ENCODE assay signal across 8 mouse cellular contexts in genomic region chr4:82506731-82507331, GRCm38 (mm10).
A peak's percentile ranks its signal among the peaks of the same experiment; 100 is the strongest.
DNase-seq lines count a peak whose midpoint lies in the region; ATAC-seq and TF ChIP-seq lines count a peak whose summit lies in the region.

No protein-coding gene starts in this region.

- under 1% methylated on average over 29 of the region's 30 CpGs for WGBS in embryonic facial prominence, embryonic 11.5 days
- WGBS in hindbrain, embryonic 12.5 days: under 1% methylated on average over 25 of the region's 30 CpGs
- WGBS in limb, embryonic 12.5 days: 1% methylated on average over 29 of the region's 30 CpGs
- under 1% methylated on average over 30 of the region's 30 CpGs for WGBS in midbrain, embryonic 15.5 days

- peak overlapping the region; percentile 91 for H3K4me2 ChIP-seq in embryonic facial prominence, embryonic 11.5 days (ENCODE audit: low read depth, low read length)
- H3K4me2 ChIP-seq in hindbrain, embryonic 12.5 days (replicated peaks): peak overlapping the region; percentile 95
- H3K4me2 ChIP-seq in limb, embryonic 12.5 days: peak overlapping the region; percentile 83
- peak overlapping the region; percentile 100 for H3K4me2 ChIP-seq in midbrain, embryonic 15.5 days

- H3K4me3 ChIP-seq in ES-Bruce4 (ENCODE audit: low read depth, low read length): peak overlapping the region; percentile 67
- peak overlapping the region; percentile 66 for H3K4me3 ChIP-seq in embryonic facial prominence, embryonic 11.5 days (ENCODE audit: low read depth, low read length)
- H3K4me3 ChIP-seq in hindbrain, embryonic 12.5 days: peak overlapping the region; percentile 73
- peak overlapping the region; percentile 99 for H3K4me3 ChIP-seq in limb, embryonic 12.5 days (replicated peaks)
- H3K4me3 ChIP-seq in midbrain, embryonic 15.5 days: peak overlapping the region; percentile 72

- no peak for TF ChIP-seq EP300 in ES-Bruce4 (IDR thresholded peaks at IDR 0.05; ENCODE audit: insufficient read depth, low read depth, low read length)

- H3K36me3 ChIP-seq in ES-Bruce4 (ENCODE audit: control insufficient read depth, insufficient read depth, low read length, poor library complexity, severe bottlenecking): no peaks in the 10 kb centered on the region
- H3K36me3 ChIP-seq in embryonic facial prominence, embryonic 11.5 days (replicated peaks; ENCODE audit: control insufficient read depth, insufficient read depth, low read depth, low read length): no peaks in the 10 kb centered on the region
- H3K36me3 ChIP-seq in hindbrain, embryonic 12.5 days: no peaks in the 10 kb centered on the region
- no peaks in the 10 kb centered on the region for H3K36me3 ChIP-seq in limb, embryonic 12.5 days
- H3K36me3 ChIP-seq in midbrain, embryonic 15.5 days (replicated peaks): no peaks in the 10 kb centered on the region

- no peak for TF ChIP-seq CTCF in ES-Bruce4 (IDR thresholded peaks at IDR 0.05; ENCODE audit: low read depth, low read length)

- peak overlapping the region; percentile 93 for H3K9ac ChIP-seq in ES-Bruce4 (ENCODE audit: low read depth, poor library complexity, severe bottlenecking)
- peak overlapping the region; percentile 100 for H3K9ac ChIP-seq in embryonic facial prominence, embryonic 11.5 days (replicated peaks; ENCODE audit: low read length)
- peak overlapping the region; percentile 96 for H3K9ac ChIP-seq in hindbrain, embryonic 12.5 days
- H3K9ac ChIP-seq in limb, embryonic 12.5 days (replicated peaks): peak overlapping the region; percentile 100
- peak overlapping the region; percentile 64 for H3K9ac ChIP-seq in midbrain, embryonic 15.5 days

- H3K9me3 ChIP-seq in ES-Bruce4 (replicated peaks; ENCODE audit: control insufficient read depth, insufficient read depth, low read length, poor library complexity, severe bottlenecking): no peaks in the 10 kb centered on the region
- H3K9me3 ChIP-seq in embryonic facial prominence, embryonic 11.5 days (replicated peaks; ENCODE audit: control insufficient read depth, low read length): no peaks in the 10 kb centered on the region
- H3K9me3 ChIP-seq in hindbrain, embryonic 12.5 days (replicated peaks): no peaks in the 10 kb centered on the region
- H3K9me3 ChIP-seq in limb, embryonic 12.5 days: no peaks in the 10 kb centered on the region
- H3K9me3 ChIP-seq in midbrain, embryonic 15.5 days: no peaks in the 10 kb centered on the region

- ATAC-seq in embryonic facial prominence, embryonic 11.5 days (replicated peaks; ENCODE audit: insufficient number of reproducible peaks, low FRiP score, low TSS enrichment, low read depth): peak; percentile 55
- ATAC-seq in hindbrain, embryonic 12.5 days (ENCODE audit: low FRiP score): peak; percentile 75
- ATAC-seq in limb, embryonic 12.5 days (ENCODE audit: insufficient number of reproducible peaks, insufficient read depth, low FRiP score, low TSS enrichment, low read depth): peak; percentile 58
- peak; percentile 75 for ATAC-seq in midbrain, embryonic 15.5 days (replicated peaks)

- H3K27ac ChIP-seq in ES-Bruce4 (ENCODE audit: insufficient read depth, low read length): peak overlapping the region; percentile 58; the same call in 1 of the 2 replicates
- H3K27ac ChIP-seq in embryonic facial prominence, embryonic 11.5 days (replicated peaks; ENCODE audit: low read depth, low read length): peak overlapping the region; percentile 99
- peak overlapping the region; percentile 99 for H3K27ac ChIP-seq in hindbrain, embryonic 12.5 days
- peak overlapping the region; percentile 100 for H3K27ac ChIP-seq in limb, embryonic 12.5 days
- peak overlapping the region; percentile 96 for H3K27ac ChIP-seq in midbrain, embryonic 15.5 days

- peaks cover 2% of the 10 kb centered on the region for H3K4me1 ChIP-seq in ES-Bruce4 (ENCODE audit: control insufficient read depth, insufficient read depth, low read length)
- H3K4me1 ChIP-seq in embryonic facial prominence, embryonic 11.5 days (ENCODE audit: control insufficient read depth, insufficient read depth, low read length): peaks cover 6% of the 10 kb centered on the region; the same call in 1 of the 2 replicates
- H3K4me1 ChIP-seq in hindbrain, embryonic 12.5 days: peaks cover 33% of the 10 kb centered on the region
- H3K4me1 ChIP-seq in limb, embryonic 12.5 days (replicated peaks): peaks cover 46% of the 10 kb centered on the region
- H3K4me1 ChIP-seq in midbrain, embryonic 15.5 days: peaks cover 35% of the 10 kb centered on the region

- H3K27me3 ChIP-seq in ES-Bruce4 (ENCODE audit: control insufficient read depth, insufficient read depth, low read length, poor library complexity, severe bottlenecking): no peaks in the 10 kb centered on the region
- no peaks in the 10 kb centered on the region for H3K27me3 ChIP-seq in embryonic facial prominence, embryonic 11.5 days (ENCODE audit: control insufficient read depth, insufficient read depth, low read length)
- no peaks in the 10 kb centered on the region for H3K27me3 ChIP-seq in hindbrain, embryonic 12.5 days
- H3K27me3 ChIP-seq in limb, embryonic 12.5 days: no peaks in the 10 kb centered on the region
- 0 out of 2 replicates have a peak, but pooled peaks cover 3% of the 10 kb centered on the region for H3K27me3 ChIP-seq in midbrain, embryonic 15.5 days (replicated peaks)

- TF ChIP-seq POLR2A in ES-Bruce4 (IDR thresholded peaks at IDR 0.05; ENCODE audit: insufficient read depth, low read length): no peak

- peak; percentile 76 for DNase-seq in embryo, embryonic 10 days (ENCODE audit: low spot score)
- DNase-seq in embryo, embryonic 9.5 days (ENCODE audit: extremely low spot score): no peak
- DNase-seq in embryonic facial prominence, embryonic 11.5 days (ENCODE audit: low spot score): peak; percentile 84
- DNase-seq in thymus, postnatal 14 days: no peak

Comparison
In these comparisons a context has a peak if more than half of its experiments do, and no peak if none do; other contexts are left out.
1. DNase-seq: peak in embryo, embryonic 10 days (single experiment) and embryonic facial prominence, embryonic 11.5 days (single experiment); none in embryo, embryonic 9.5 days (single experiment) and thymus, postnatal 14 days (single experiment).
2. Peak in every context shown above with its lines, with median percentiles within 50 percentile points of each other: H3K27ac ChIP-seq, H3K4me3 ChIP-seq, H3K9ac ChIP-seq, ATAC-seq and H3K4me2 ChIP-seq.